Mouse (Mus musculus) hindlimb bud, embryonic 11.5 days (tissue): ENCODE data around the gene Btn2a2.

Experiments used
- DNase-seq: peaks from one replicate; pipeline ENCODE4 v3.0.0-alpha.2; 2012; ENCODE audit warnings: low read depth, low spot score; ENCODE audit errors: extremely low spot score

Btn2a2 gene

DNA sequence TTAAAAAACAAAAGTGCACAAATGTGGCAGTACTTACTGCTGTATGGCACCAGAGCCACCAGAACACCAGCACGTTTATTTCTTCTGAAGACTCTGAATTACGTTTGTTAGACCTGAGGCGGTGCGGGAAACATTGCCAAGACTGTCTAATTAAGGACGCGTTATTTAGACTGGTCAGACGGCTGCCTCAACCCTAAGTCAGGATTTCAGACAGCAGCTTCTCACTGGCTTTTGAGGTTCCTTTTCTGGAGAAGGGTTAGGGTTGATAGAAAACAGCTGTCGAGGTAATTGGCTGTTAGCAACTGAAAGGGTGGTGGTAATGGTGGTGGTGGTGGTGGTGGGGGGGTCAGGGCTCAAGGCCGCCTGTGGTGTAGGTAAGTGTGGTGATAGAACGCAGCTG lies 10.0 kb upstream of the Btn2a2 start:
- DNase-seq: no peak

GRCm38 (mm10) chr13:23497656-23498321 lies 9.1 kb upstream of the Btn2a2 start:
- DNase-seq: peak; percentile 86

GRCm38 (mm10) chr13:23495526-23495925 lies 6.9 kb upstream of the Btn2a2 start:
- DNase-seq: no peak

- DNase-seq: no peak
Measured at GRCm38 (mm10) chr13:23491990-23492389, 3.3 kb upstream of the Btn2a2 start.

DNA sequence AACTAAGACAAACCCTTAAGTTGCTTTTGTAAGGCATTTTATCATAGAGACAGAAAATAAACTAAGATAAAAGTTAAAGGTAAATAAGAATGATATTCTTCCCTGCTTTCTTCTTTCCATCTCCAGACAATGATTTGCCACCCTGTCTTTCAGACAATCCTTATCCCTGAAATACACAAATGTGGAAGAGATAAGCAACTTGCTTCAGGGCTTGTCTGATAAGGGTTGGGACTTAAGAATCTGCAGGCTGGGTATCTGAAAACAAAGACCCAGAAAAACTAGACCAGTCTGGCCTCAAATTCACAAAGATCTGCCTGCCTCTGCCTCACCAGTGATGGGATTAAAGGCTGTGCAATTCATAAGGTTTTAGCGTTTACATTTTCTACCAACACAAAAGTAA lies 2.6 kb upstream of the Btn2a2 start:
- no peak for DNase-seq

DNA sequence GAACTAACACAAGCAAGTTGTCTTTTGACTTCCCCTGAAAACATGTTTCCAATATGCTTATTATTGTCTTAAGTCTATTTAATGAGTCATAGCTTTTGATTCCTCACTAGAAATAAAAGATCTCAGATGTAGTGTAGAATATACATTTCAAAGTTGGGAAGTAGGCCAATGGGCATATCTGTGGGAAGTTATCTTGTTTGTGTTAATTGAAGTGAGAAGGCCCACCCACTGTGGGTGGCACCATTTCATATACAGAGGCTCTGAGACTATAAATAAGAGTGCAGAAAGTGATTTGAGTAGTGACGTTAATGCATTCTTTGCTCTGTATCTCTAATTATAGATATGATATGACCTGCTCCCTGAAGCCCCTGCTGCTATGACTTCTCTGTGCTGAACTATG lies 2.2 kb upstream of the Btn2a2 start:
- no peak for DNase-seq

GRCm38 (mm10) chr13:23485271-23485670 lies 3.4 kb downstream of the Btn2a2 start:
- no peak for DNase-seq

DNA sequence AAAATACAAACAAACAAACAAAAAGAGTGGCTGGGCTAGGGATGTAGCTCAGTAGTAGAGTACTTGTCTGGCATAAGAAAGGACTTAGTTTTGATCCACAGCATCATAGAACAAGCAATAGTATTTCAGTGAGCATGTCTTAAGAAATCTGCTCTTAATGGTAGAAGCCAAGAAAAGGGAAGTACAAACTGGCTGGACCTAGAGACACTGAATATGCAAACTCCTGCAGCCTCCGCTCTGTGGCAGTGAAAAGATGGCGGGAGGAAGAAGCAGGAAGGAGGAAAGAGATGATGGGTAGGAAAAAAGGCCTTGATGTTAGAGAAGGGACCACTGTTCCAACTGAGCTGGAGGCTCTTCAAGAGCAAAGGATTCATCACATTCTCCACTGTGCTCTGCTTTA lies 5.5 kb downstream of the Btn2a2 start:
- DNase-seq: no peak

GRCm38 (mm10) chr13:23475658-23476057 lies 13.0 kb downstream of the Btn2a2 start:
- DNase-seq: no peak

DNA sequence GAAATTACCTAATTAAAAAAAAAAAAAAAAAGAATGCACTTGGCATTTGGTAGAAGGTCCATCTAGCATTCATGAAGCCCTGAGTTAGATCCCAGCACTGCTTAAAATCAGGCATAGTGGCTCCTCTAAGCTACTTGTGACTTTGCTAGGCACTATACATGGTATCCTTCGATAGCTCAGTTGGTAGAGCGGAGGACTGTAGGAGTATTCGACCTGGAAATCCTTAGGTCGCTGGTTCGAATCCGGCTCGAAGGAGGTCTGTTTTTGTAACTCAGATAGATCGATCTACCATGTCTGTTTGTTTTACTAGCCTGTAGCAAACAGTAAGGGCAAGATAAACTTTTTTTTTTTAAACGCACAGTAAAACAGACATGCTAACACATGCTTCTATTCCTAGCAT lies 21.7 kb downstream of the Btn2a2 start:
- peak; percentile 99 for DNase-seq

DNA sequence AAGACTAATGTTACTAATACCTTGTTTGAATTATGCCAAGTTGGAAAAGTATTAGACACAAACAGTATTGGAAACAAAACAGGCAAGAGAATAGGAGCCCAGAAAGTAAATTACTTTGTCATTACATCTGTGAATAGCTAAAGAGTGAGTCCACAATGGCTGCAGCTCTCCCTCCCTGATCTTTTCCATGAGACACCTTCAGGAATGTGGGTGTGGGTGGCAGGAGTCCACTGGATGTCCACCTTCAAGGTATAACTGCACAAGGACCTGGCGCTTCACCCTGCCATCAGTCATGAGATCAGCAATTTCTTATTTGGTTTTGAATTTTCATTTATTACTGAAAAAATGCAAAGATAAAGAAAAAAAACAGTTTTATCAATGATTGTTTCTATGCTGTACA lies 22.4 kb downstream of the Btn2a2 start:
- DNase-seq: no peak

- no peak for DNase-seq
Measured at GRCm38 (mm10) chr13:23465600-23466109, 23.0 kb downstream of the Btn2a2 start, which contains the start of gene Btn1a1. Btn1a1 (minus strand) TSS chr13:23465901.

DNA sequence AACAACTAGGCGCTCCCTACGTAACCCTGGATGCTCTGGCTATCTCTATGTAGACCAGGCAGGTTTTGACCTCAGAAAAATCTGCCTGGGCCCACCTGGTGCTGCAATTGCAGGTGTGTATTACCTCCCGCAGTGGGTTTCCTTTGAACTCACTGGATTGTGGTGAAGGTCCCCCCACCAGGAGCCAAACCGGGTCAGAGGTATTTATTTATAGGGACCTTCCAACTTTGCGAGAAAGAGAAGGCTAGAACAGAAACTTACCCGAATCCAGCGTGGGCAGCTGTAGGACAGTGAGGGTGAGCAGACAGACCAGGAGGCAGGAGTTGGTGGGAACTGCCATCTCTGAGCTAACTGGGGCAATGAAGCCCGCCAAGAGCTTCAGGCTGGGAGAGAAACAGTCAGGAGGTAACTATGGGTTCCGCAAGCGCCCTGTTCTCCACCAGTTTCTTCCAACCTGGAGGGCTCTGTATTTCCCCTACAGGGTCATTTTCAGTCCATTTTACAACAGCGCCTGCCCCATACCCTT lies 23.8 kb downstream of the Btn2a2 start:
- DNase-seq: no peak

DNA sequence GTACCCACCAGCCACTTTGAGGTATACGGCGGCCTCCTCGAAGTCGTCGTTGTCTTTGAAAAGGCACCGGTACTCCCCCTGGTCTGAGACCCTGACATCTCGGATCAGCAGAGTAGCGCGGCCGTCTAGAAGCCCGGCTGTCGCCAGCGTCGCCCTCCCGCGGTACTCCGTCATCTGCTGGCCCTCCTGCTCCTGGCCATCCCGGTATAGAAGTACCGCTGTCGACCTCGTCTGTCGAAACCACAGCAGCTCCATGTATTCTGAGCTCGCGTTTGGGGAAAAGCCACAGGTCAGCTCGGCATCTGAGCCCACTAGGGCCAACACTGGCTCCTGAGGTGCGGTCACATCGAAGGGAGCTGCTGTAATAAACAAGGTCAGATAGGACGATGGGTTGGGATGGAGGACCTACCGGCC lies 24.4 kb downstream of the Btn2a2 start:
- DNase-seq: no peak

DNA sequence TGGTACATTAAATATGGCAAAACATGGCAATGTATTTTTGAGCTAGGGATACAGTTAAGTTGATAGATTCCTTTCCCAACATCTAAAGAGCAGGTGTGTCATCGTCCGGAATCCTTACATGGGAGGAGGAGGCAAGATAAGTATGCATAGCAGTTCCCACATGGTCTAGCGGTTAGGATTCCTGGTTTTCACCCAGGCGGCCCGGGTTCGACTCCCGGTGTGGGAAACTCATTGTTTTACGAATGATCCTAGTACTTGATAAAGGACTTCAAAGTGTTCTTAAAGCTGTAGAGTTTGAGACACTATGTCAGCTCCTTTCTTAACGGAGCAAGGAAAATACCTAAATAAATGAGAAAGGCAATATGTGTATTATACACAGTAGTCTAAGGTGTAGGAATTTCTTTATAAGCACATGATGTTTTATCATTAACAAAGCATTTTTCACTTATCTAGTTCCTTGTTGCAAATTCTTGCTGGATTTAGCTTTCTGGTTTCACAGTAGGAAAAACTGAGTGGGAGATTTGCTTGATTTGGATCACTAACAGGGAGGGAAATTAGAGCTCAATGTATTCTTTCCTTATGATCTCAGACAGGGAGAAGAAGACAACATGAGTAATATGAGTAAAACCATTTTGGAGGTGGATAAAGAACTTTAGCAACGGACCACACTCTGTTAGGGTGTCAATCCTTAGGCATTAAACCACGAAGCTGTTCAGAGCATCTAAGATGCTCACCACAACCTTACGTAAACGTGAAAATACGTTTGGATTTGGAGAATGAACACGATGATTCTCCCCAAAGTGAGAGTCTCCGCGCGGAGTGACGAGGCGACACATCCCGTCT lies 25.1 kb downstream of the Btn2a2 start:
- DNase-seq: no peak

DNA sequence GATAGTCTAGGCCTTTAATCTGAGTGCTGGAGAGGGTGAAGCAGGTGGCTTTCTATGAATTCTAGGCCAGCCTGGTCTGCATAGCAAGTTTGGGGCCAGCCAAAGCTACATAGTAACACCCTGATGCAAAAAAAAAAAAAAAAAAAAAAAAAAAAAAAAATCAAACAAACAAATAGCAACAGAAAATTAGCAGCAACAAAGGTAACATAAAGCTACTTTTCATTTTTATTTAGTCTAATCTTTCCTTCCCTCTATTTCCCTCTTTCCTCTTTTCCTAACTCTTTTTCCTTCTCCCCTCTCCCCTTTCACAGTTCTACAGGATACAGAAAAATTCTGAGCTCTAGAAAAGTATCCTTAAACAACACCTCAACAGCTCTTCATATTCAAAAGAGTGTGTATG lies 26.0 kb downstream of the Btn2a2 start:
- DNase-seq: no peak

- no peak for DNase-seq
Measured at GRCm38 (mm10) chr13:23462063-23462462, 26.6 kb downstream of the Btn2a2 start.

GRCm38 (mm10) chr13:23459264-23459846 lies 29.3 kb downstream of the Btn2a2 start:
- no peak for DNase-seq

DNA sequence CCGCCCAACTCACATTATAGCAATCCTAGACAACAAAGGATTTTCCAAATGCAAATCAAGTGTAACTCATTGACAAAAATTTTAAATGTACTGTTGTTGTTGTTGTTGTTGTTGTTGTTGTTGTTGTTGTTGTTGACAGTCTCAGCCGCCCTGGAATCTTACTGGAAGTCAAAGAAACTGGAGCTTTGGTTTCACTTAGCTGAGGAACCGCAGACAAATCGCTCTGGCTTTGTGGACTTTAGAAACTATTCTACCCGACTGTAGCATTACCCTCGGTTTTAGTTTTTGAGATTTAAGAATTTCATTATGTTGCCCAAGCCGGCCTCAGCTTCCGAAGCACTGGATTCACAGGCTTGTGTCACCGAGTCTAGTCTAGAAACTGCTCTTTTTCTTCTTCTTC lies 34.7 kb downstream of the Btn2a2 start:
- no peak for DNase-seq

GRCm38 (mm10) chr13:23453362-23453862 lies 35.2 kb downstream of the Btn2a2 start:
- no peak for DNase-seq

- no peak for DNase-seq
Measured at GRCm38 (mm10) chr13:23450398-23450797, 38.3 kb downstream of the Btn2a2 start.
